Mouse (Mus musculus) liver, embryonic 14.5 days (tissue): Measurements from ENCODE around the gene Ccdc71. TPM values are rescaled to one million over a fixed set of nuclear protein-coding genes. Genes with fewer than 3 reads are reported as not detected.

ENCODE experiments used
- ATAC-seq: fragments of 200-750 bp; cut with Nextera tagmentation; 2 replicates; pipeline ENCODE4 v1.8.0; 2017; ENCODE audit warnings: moderate number of reproducible peaks, mild to moderate bottlenecking, moderate library complexity; ENCODE audit not compliant: insufficient read depth
- DNase-seq, 3 experiments: peaks; one replicate each; pipeline ENCODE4 v3.0.0-alpha.2; 2012 to 2013; ENCODE audit warnings: low read depth in 3 of 3, low spot score in 3 of 3
- H3K27ac ChIP-seq: fragments of 300-500 bp; sonication (generic); 2 replicates; pipeline ENCODE4 v1.5.1; 2014; ENCODE audit warnings: moderate library complexity, mild to moderate bottlenecking, control low read depth, inconsistent platforms
- H3K27me3 ChIP-seq: fragments of 300-500 bp; sonication (generic); 2 replicates; pipeline ENCODE4 v1.6.1; 2014; ENCODE audit warnings: mild to moderate bottlenecking, low read length, moderate library complexity; ENCODE audit not compliant: control insufficient read depth, insufficient read depth
- H3K36me3 ChIP-seq: fragments of 300-500 bp; sonication (generic); replicated peaks from 2 replicates; pipeline ENCODE4 v1.6.1; 2014; ENCODE audit warnings: low read depth; ENCODE audit not compliant: control insufficient read depth, insufficient read depth
- H3K4me1 ChIP-seq, 2 experiments: fragments of 200-500 bp in 1 of 2; fragments of 300-500 bp in 1 of 2; sonication (generic) in 1 of 2; replicated peaks; 2 replicates each; pipeline ENCODE4 v1.6.1; 2012 to 2014; ENCODE audit warnings: antibody characterized with exemption in 1 of 2, inconsistent platforms in 1 of 2, low read length in 1 of 2; ENCODE audit not compliant: control insufficient read depth in 2 of 2, insufficient read depth in 2 of 2
- H3K4me2 ChIP-seq: fragments of 300-500 bp; sonication (generic); 2 replicates; pipeline ENCODE4 v1.6.1; 2014; ENCODE audit warnings: low read depth, mild to moderate bottlenecking, control low read depth, moderate library complexity
- H3K4me3 ChIP-seq, 2 experiments: fragments of 200-500 bp in 1 of 2; fragments of 300-500 bp in 1 of 2; sonication (generic) in 1 of 2; 2 replicates each; pipeline ENCODE4 v1.5.1; 2012 to 2014; ENCODE audit warnings: low read depth in 2 of 2, low read length in 2 of 2, mild to moderate bottlenecking in 2 of 2, control low read depth in 1 of 2, inconsistent platforms in 1 of 2, moderate library complexity in 1 of 2; ENCODE audit not compliant: insufficient read depth in 1 of 2
- H3K9ac ChIP-seq: fragments of 300-500 bp; sonication (generic); replicated peaks from 2 replicates; pipeline ENCODE4 v1.6.1; 2014; ENCODE audit warnings: mild to moderate bottlenecking, control low read depth, moderate library complexity
- H3K9me3 ChIP-seq: fragments of 300-500 bp; sonication (generic); 2 replicates; pipeline ENCODE4 v1.6.1; 2016; ENCODE audit warnings: low read length, mixed read lengths; ENCODE audit not compliant: control insufficient read depth
- CTCF ChIP-seq: IDR thresholded peaks from 2 replicates; pipeline ENCODE4 v1.5.1; 2016; ENCODE audit warnings: antibody characterized with exemption, low read depth, control low read depth
- EP300 ChIP-seq: IDR thresholded peaks from 2 replicates; pipeline ENCODE4 v1.6.1; 2016; ENCODE audit warnings: antibody characterized with exemption, low read depth
- whole genome bisulfite sequencing: fragments of 180-500 bp; shearing (Covaris S2); extraction: QIAGEN DNeasy Blood & Tissue Kit; methylation state at CpG from one replicate; pipeline ENCODE4 v1.1.7; 2014; ENCODE audit not compliant: insufficient replicate concordance; 5-methylcytosine and 5-hydroxymethylcytosine counted together
- polyA plus RNA-seq, 2 experiments: library from polyadenylated mRNA; depleted of rRNA in 1 of 2; stranded (reverse) in 1 of 2; unstranded in 1 of 2; fragments of >200 nt; fragmentation: Nextera tagmentation in 1 of 2; extraction: Ambion mirVana in 1 of 2; gene quantifications; 2 replicates each; pipeline versions ENCODE4 v1.2.1 to v1.2.3; 2012 to 2014

Ccdc71 gene
- polyA plus RNA-seq, 2 experiments: 9.7 to 14.5 TPM

DNA sequence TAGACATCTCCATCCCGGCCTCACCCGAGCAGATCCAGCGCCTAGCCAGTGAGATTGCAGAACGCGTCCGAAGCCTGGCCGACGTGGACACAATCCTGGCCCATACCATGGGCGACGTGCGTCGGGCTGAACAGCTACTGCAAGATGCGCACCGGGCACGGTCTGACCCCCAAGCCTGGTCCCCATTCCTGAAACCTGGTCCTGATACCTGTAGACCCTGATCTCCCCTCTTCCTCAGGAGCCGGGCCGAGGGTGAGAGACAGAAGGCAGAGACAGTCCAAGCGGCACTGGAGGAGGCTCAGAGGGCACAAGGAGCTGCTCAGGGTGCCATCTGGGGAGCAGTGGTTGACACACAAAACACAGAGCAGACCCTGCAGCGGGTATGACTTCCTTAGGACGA lies 28.9 kb downstream of the Ccdc71 start:
- Histone ChIP-seq H3K27me3 (no peaks in the 10 kb centered on the region), H3K4me3 (no peak overlapping the region), H3K9me3 (no peaks in the 10 kb centered on the region), H3K4me2 (no peak overlapping the region), H3K9ac (no peak overlapping the region), H3K27ac (no peak overlapping the region), H3K36me3 (peaks cover 19% of the 10 kb centered on the region), H3K4me1 (peaks cover 7 to 8% of the 10 kb centered on the region in 2 experiments)
- DNase-seq: no peak
- TF ChIP-seq CTCF: no peak
- TF ChIP-seq EP300: no peak
- 88% methylated on average over 20 of the region's 20 CpGs for WGBS
- ATAC-seq: no peak

DNA sequence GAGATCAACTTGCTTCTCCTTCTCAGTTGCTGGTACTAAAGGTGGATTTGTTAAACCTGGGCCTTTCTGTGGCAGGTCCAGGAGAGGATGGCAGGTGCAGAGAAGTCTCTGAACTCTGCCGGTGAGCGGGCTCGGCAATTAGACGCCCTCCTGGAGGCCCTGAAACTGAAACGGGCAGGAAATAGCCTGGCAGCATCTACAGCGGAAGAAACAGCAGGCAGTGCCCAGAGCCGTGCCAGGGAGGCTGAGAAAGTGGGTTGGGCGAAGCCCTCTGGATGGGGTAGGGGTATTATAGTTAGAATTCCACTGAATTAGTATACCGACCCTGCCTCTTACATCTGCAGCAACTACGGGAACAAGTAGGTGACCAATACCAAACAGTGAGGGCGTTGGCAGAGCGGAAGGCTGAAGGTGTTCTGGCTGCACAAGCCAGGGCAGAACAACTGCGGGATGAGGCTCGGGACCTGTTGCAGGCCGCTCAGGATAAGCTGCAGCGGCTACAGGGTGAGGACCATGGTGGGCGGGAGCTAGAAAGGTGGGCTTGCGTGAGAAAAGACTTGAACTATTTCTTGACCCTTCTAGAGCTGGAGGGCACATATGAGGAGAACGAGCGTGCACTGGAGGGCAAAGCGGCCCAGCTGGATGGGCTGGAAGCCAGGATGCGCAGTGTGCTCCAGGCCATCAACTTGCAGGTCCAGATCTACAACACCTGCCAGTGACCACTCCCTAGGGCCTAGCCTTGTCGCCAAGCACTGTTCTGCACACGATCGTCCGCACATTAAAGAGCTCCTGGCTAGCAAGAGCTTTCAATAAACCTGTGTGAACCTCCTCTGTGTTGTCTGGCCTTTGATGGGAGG lies 29.6 kb downstream of the Ccdc71 start:
- Histone ChIP-seq H3K4me1 (peaks cover 7 to 8% of the 10 kb centered on the region in 2 experiments), H3K4me2 (peak overlapping the region; percentile 90), H3K9me3 (no peaks in the 10 kb centered on the region), H3K4me3 (peak overlapping the region; percentile 77 to 82), H3K36me3 (peaks cover 26% of the 10 kb centered on the region), H3K9ac (peak overlapping the region; percentile 86), H3K27me3 (no peaks in the 10 kb centered on the region), H3K27ac (peak overlapping the region; percentile 82)
- TF ChIP-seq EP300 (no peak), CTCF (no peak)
- ATAC-seq (no peak), DNase-seq (no peak)
- 67% methylated on average over 26 of the region's 26 CpGs for WGBS

DNA sequence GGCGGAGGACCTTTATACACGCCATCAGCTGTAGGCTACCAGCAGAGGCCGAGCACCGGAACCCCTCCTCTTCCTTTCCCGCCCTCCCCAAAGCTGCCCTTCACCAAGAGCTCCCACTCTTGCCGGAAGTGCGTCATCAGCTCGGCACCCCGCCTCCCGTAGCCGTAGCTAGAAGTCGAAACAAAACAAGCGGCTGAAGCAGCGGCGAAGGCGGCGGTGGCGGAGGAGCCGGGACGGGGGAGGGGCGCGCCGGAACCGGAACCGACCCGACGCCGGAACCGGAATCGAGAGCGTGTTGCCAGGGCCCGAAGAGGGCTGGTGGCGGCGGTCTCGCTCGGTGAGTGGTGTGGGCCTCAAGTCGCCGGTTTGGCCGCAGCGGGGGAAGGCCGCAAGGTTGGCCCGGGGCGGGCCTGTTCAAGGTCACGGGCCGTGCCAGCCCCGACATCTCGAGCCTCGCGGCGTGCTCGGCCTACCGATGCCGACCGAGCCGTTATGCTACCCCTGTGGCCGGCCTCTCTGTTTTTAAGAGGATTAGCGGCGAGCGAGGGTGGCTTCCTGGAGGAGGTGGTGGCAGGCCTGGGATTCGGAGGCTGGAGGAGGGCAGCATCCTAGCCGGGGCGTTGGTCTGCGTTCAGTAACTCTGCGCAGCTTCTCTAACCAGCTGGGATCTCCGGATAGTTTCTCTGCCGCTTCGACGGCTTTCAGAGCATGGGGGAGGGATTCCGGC lies 30.4 kb downstream of the Ccdc71 start, which contains the start of gene Usp19:
Gene Usp19, plus strand, starts transcription at position 44 of the 727 bp plus-strand sequence.
- WGBS: 1% methylated on average over 69 of the region's 69 CpGs
- H3K4me1 ChIP-seq: peaks cover 7 to 8% of the 10 kb centered on the region in 2 experiments
- peak within 1 kb of the TSS; percentile 82 for H3K27ac ChIP-seq
- H3K4me2 ChIP-seq: peak within 1 kb of the TSS; percentile 90
- peak within 1 kb of the TSS; percentile 77 to 82 for H3K4me3 ChIP-seq
- H3K9me3 ChIP-seq: no peaks in the 10 kb centered on the region
- TF ChIP-seq CTCF: 0 out of 2 replicates have a peak, but pooled peaks have one; percentile 3
- TF ChIP-seq EP300: no peak
- H3K9ac ChIP-seq: peak within 1 kb of the TSS; percentile 86
- DNase-seq: peak; percentile 90 to 91 (median 91)
- H3K36me3 ChIP-seq: peaks cover 34% of the 10 kb centered on the region
- ATAC-seq: peak; percentile 91
- no peaks in the 10 kb centered on the region for H3K27me3 ChIP-seq

DNA sequence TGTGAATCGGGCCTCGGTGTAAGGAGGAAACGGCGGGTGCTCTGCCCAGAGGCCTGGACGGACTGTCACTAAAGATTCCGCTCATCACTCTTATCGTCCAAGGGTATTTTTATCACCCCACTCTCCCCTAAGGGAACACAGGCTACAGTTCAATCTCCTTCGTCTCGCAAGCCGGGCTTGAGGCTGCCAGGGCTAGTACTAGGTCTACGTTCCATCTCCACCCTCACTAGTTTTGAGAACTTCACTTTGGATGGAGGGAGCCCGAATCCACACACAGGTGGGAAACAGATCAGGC lies 30.9 kb downstream of the Ccdc71 start:
- DNase-seq: no peak
- H3K4me2 ChIP-seq: peak overlapping the region; percentile 90
- no peaks in the 10 kb centered on the region for H3K9me3 ChIP-seq
- peak overlapping the region; percentile 77 to 82 for H3K4me3 ChIP-seq
- H3K36me3 ChIP-seq: peaks cover 39% of the 10 kb centered on the region
- 3% methylated on average over 12 of the region's 12 CpGs for WGBS
- H3K4me1 ChIP-seq: peaks cover 7 to 8% of the 10 kb centered on the region in 2 experiments
- no peak for TF ChIP-seq EP300
- TF ChIP-seq CTCF: no peak
- H3K27ac ChIP-seq: peak overlapping the region; percentile 82
- no peak for ATAC-seq
- no peaks in the 10 kb centered on the region for H3K27me3 ChIP-seq
- peak overlapping the region; percentile 86 for H3K9ac ChIP-seq
